Mouse (Mus musculus) bone marrow macrophage, adult 2 months (primary cell): ENCODE measurements around the gene Hmox2.

Experiments used
- CTCF ChIP-seq: IDR thresholded peaks from 2 replicates; pipeline ENCODE4 v1.5.1; 2012; ENCODE audit warnings: low read depth, mild to moderate bottlenecking, low read length, moderate library complexity
- POLR2A ChIP-seq: IDR thresholded peaks from 2 replicates; pipeline ENCODE4 v1.6.1; 2012; ENCODE audit warnings: mild to moderate bottlenecking, low read depth, low read length, borderline replicate concordance

- TF ChIP-seq POLR2A, result no peak
- no peak for TF ChIP-seq CTCF
These were observed 46.8 kb upstream of the Hmox2 start, which contains the start of gene Coro7 for GRCm38 (mm10) chr16:4679121-4680018.
